9 mouse cellular contexts compared by ENCODE assay signal in genomic region chr1:118980636-118981035, GRCm38 (mm10).
DNase-seq lines count a peak whose midpoint lies in the region; ATAC-seq and TF ChIP-seq lines count a peak whose summit lies in the region.
"Had no signal": no experiment of that assay in that cellular context is flagged by ENCODE, and none has a peak within 500 bp of the region (broad histone marks: within the 10 kb centered on the region; RNA-seq: fewer than 3 reads in every experiment).

No protein-coding gene starts in this region.

- no peak overlapping the region for H3K4me2 ChIP-seq in midbrain, embryonic 14.5 days (ENCODE audit: low read length)
- H3K4me2 ChIP-seq in intestine, postnatal 0 days (replicated peaks; ENCODE audit: low read depth): peak overlapping the region; percentile 44; the same call in 1 of the 2 replicates
- H3K4me2 ChIP-seq in stomach, embryonic 14.5 days (replicated peaks; ENCODE audit: low read depth, low read length): peak overlapping the region; percentile 49
- H3K4me2 ChIP-seq: midbrain, embryonic 11.5 days had no signal

- no peak for TF ChIP-seq CTCF in intestine, postnatal 0 days (IDR thresholded peaks at IDR 0.05; ENCODE audit: low read depth)

- 45% methylated on average over 7 of the region's 7 CpGs for WGBS in midbrain, embryonic 14.5 days
- 92% methylated on average over 7 of the region's 7 CpGs for WGBS in midbrain, embryonic 10.5 days
- 64% methylated on average over 7 of the region's 7 CpGs for WGBS in intestine, postnatal 0 days
- 46% methylated on average over 7 of the region's 7 CpGs for WGBS in stomach, embryonic 14.5 days

- no peak for ATAC-seq in midbrain, embryonic 14.5 days (ENCODE audit: low FRiP score, low TSS enrichment)
- ATAC-seq in intestine, postnatal 0 days: no peak
- ATAC-seq in stomach, embryonic 14.5 days (ENCODE audit: insufficient number of reproducible peaks, insufficient read depth, low FRiP score, low read depth): no peak

- H3K9ac ChIP-seq in midbrain, embryonic 14.5 days (replicated peaks; ENCODE audit: low read length): no peak overlapping the region
- H3K9ac ChIP-seq in intestine, postnatal 0 days (ENCODE audit: low read depth, low read length): no peak overlapping the region
- H3K9ac ChIP-seq in stomach, embryonic 14.5 days (replicated peaks; ENCODE audit: low read depth, low read length): peak overlapping the region; percentile 40; the same call in 1 of the 2 replicates

- H3K36me3 ChIP-seq in midbrain, embryonic 14.5 days (ENCODE audit: control insufficient read depth, insufficient read depth, low read length): no peaks in the 10 kb centered on the region
- peaks cover 26% of the 10 kb centered on the region for H3K36me3 ChIP-seq in midbrain, embryonic 10.5 days
- H3K36me3 ChIP-seq in intestine, postnatal 0 days (ENCODE audit: control insufficient read depth, insufficient read depth): no peaks in the 10 kb centered on the region
- no peaks in the 10 kb centered on the region for H3K36me3 ChIP-seq in stomach, embryonic 14.5 days (ENCODE audit: control insufficient read depth, insufficient read depth, low read length)

- H3K27ac ChIP-seq in midbrain, embryonic 14.5 days (replicated peaks; ENCODE audit: low read depth, low read length): no peak overlapping the region
- H3K27ac ChIP-seq in midbrain, embryonic 10.5 days (replicated peaks): no peak overlapping the region
- no peak overlapping the region for H3K27ac ChIP-seq in intestine, postnatal 0 days (ENCODE audit: low read depth, low read length)
- H3K27ac ChIP-seq in stomach, embryonic 14.5 days (ENCODE audit: low read length): peak overlapping the region; percentile 55; the same call in 1 of the 2 replicates

- no peaks in the 10 kb centered on the region for H3K27me3 ChIP-seq in midbrain, embryonic 14.5 days (ENCODE audit: control insufficient read depth, insufficient read depth, low read length)
- no peaks in the 10 kb centered on the region for H3K27me3 ChIP-seq in midbrain, embryonic 10.5 days (ENCODE audit: low read depth, poor library complexity, severe bottlenecking)
- no peaks in the 10 kb centered on the region for H3K27me3 ChIP-seq in intestine, postnatal 0 days (replicated peaks; ENCODE audit: control insufficient read depth, insufficient read depth, low read length)
- no peaks in the 10 kb centered on the region for H3K27me3 ChIP-seq in stomach, embryonic 14.5 days (ENCODE audit: control insufficient read depth, insufficient read depth, low read length)

- peak; percentile 48 for DNase-seq in gastrocnemius, postnatal 10 days
- no peak for DNase-seq in gastrocnemius, adult 18-20 months (ENCODE audit: low spot score)
- peak; percentile 68 for DNase-seq in midbrain, embryonic 14.5 days
- DNase-seq in midbrain, embryonic 10.5 days (ENCODE audit: low spot score): no peak
- DNase-seq in urinary bladder, postnatal 4 days (ENCODE audit: low spot score in 2 of 2): no peak
- DNase-seq in thymus, postnatal 10 days (ENCODE audit: low spot score in 2 of 2): no peak

- no peak overlapping the region for H3K4me3 ChIP-seq in midbrain, embryonic 14.5 days (replicated peaks; ENCODE audit: low read depth, low read length)
- H3K4me3 ChIP-seq in midbrain, embryonic 10.5 days: no peak overlapping the region
- H3K4me3 ChIP-seq in intestine, postnatal 0 days (ENCODE audit: low read depth, low read length): no peak overlapping the region
- no peak overlapping the region for H3K4me3 ChIP-seq in stomach, embryonic 14.5 days (ENCODE audit: low read depth, low read length)

- H3K9me3 ChIP-seq in midbrain, embryonic 14.5 days (ENCODE audit: control insufficient read depth, low read length): no peaks in the 10 kb centered on the region
- H3K9me3 ChIP-seq in midbrain, embryonic 10.5 days (replicated peaks): no peaks in the 10 kb centered on the region
- no peaks in the 10 kb centered on the region for H3K9me3 ChIP-seq in intestine, postnatal 0 days (ENCODE audit: control insufficient read depth)
- H3K9me3 ChIP-seq in stomach, embryonic 14.5 days (ENCODE audit: control insufficient read depth, low read depth, low read length): no peaks in the 10 kb centered on the region

- peaks cover 40% of the 10 kb centered on the region for H3K4me1 ChIP-seq in midbrain, embryonic 14.5 days (ENCODE audit: control insufficient read depth, insufficient read depth, low read length)
- H3K4me1 ChIP-seq in midbrain, embryonic 10.5 days: peaks cover 37% of the 10 kb centered on the region
- 0 out of 2 replicates have a peak, but pooled peaks cover 9% of the 10 kb centered on the region for H3K4me1 ChIP-seq in intestine, postnatal 0 days (replicated peaks; ENCODE audit: control insufficient read depth, insufficient read depth, low read length)
- peaks cover 57% of the 10 kb centered on the region for H3K4me1 ChIP-seq in stomach, embryonic 14.5 days (ENCODE audit: control insufficient read depth, insufficient read depth, low read length)

Comparison
In these comparisons a context has a peak if more than half of its experiments do, and no peak if none do; other contexts are left out.
1. DNase-seq: peak in gastrocnemius, postnatal 10 days (single experiment) and midbrain, embryonic 14.5 days (single experiment); none in gastrocnemius, adult 18-20 months (single experiment), midbrain, embryonic 10.5 days (single experiment), urinary bladder, postnatal 4 days (0 of 2) and thymus, postnatal 10 days (0 of 2).